Mouse (Mus musculus) intestine, embryonic 16.5 days (tissue): ENCODE measurements around the gene Zfyve27. TPM values are rescaled to one million over a fixed set of nuclear protein-coding genes. Genes with fewer than 3 reads are reported as not detected.

Source experiments
- ATAC-seq: fragments of 200-750 bp; cut with Nextera tagmentation; 2 replicates; pipeline ENCODE4 v1.8.0; 2017; ENCODE audit warnings: moderate TSS enrichment, moderate library complexity
- H3K27ac ChIP-seq: fragments of 300-500 bp; sonication (generic); 2 replicates; pipeline ENCODE4 v1.5.1; 2014; ENCODE audit warnings: mild to moderate bottlenecking, low read length
- H3K27me3 ChIP-seq: fragments of 300-500 bp; sonication (generic); replicated peaks from 2 replicates; pipeline ENCODE4 v1.6.1; 2014; ENCODE audit warnings: low read length, control low read depth, mixed read lengths; ENCODE audit not compliant: control insufficient read depth, insufficient read depth
- H3K36me3 ChIP-seq: fragments of 300-500 bp; sonication (generic); 2 replicates; pipeline ENCODE4 v1.6.1; 2014; ENCODE audit warnings: low read length, control low read depth; ENCODE audit not compliant: control insufficient read depth, insufficient read depth
- H3K4me1 ChIP-seq: fragments of 300-500 bp; sonication (generic); 2 replicates; pipeline ENCODE4 v1.6.1; 2014; ENCODE audit warnings: low read length, control low read depth, mixed read lengths; ENCODE audit not compliant: control insufficient read depth, insufficient read depth
- H3K4me2 ChIP-seq: fragments of 300-500 bp; sonication (generic); 2 replicates; pipeline ENCODE4 v1.6.1; 2014; ENCODE audit warnings: low read depth, low read length, control low read depth
- H3K4me3 ChIP-seq: fragments of 300-500 bp; sonication (generic); 2 replicates; pipeline ENCODE4 v1.5.1; 2014; ENCODE audit warnings: mild to moderate bottlenecking, low read length
- H3K9ac ChIP-seq: fragments of 300-500 bp; sonication (generic); 2 replicates; pipeline ENCODE4 v1.6.1; 2014; ENCODE audit warnings: low read depth, low read length
- H3K9me3 ChIP-seq: fragments of 300-500 bp; sonication (generic); 2 replicates; pipeline ENCODE4 v1.6.1; 2016; ENCODE audit warnings: low read length, control low read depth; ENCODE audit not compliant: control insufficient read depth
- WGBS: fragments of 180-500 bp; shearing (Covaris S2); extraction: QIAGEN DNeasy Blood & Tissue Kit; methylation state at CpG from one replicate; pipeline ENCODE4 v1.1.7; 2014; 5-methylcytosine and 5-hydroxymethylcytosine counted together
- polyA plus RNA-seq: library from polyadenylated mRNA; unstranded; fragments of >200 nt; fragmentation: Nextera tagmentation; extraction: Ambion mirVana; gene quantifications from 2 replicates; pipeline ENCODE4 v1.2.1, GENCODE M21; 2015

Zfyve27 gene
- polyA plus RNA-seq, 1 experiment from 2014 or later, result 19.0 TPM

DNA sequence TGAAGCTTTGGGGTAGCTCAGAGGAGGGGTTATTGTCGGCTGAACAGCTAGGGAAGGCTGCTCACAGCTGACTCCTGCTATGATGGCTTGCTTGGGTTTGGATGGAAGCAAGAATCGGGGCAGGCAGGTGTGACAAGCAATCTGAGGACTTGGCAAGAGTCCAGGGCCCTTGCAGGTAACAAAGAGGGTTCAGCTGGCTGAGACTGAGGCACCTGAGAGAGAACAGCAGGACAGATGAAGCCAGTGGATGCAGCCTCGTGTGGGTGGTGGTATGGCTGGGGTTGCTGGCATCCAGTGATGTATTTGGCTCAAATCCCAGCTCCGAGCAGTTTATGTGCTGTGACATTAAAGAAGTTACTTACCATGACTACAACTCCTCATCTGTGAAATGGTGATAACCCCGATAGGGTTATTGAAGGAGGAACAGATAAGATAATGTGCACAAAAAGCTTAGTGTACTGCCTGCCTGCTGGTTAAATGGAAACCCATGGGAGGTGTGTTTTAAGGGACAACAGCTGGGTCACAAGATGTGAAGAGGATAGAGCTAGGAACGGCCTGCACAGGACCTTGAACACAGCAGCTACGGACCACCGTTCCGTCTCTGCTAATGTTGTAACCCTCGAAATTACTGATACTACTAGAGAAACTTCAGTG is 5.7 kb downstream of the Zfyve27 start:
- peak overlapping the region; percentile 93 for H3K4me3 ChIP-seq
- peak overlapping the region; percentile 35; the same call in 1 of the 2 replicates for H3K27ac ChIP-seq
- no peaks in the 10 kb centered on the region for H3K27me3 ChIP-seq
- H3K9ac ChIP-seq, result peak overlapping the region; percentile 4; the same call in 1 of the 2 replicates
- no peaks in the 10 kb centered on the region for H3K36me3 ChIP-seq
- H3K4me1 ChIP-seq, result peaks cover 21% of the 10 kb centered on the region
- 49% methylated on average over 10 of the region's 10 CpGs for WGBS
- H3K4me2 ChIP-seq, result peak overlapping the region; percentile 87
- ATAC-seq, result peak; percentile 22
- H3K9me3 ChIP-seq, result no peaks in the 10 kb centered on the region

DNA sequence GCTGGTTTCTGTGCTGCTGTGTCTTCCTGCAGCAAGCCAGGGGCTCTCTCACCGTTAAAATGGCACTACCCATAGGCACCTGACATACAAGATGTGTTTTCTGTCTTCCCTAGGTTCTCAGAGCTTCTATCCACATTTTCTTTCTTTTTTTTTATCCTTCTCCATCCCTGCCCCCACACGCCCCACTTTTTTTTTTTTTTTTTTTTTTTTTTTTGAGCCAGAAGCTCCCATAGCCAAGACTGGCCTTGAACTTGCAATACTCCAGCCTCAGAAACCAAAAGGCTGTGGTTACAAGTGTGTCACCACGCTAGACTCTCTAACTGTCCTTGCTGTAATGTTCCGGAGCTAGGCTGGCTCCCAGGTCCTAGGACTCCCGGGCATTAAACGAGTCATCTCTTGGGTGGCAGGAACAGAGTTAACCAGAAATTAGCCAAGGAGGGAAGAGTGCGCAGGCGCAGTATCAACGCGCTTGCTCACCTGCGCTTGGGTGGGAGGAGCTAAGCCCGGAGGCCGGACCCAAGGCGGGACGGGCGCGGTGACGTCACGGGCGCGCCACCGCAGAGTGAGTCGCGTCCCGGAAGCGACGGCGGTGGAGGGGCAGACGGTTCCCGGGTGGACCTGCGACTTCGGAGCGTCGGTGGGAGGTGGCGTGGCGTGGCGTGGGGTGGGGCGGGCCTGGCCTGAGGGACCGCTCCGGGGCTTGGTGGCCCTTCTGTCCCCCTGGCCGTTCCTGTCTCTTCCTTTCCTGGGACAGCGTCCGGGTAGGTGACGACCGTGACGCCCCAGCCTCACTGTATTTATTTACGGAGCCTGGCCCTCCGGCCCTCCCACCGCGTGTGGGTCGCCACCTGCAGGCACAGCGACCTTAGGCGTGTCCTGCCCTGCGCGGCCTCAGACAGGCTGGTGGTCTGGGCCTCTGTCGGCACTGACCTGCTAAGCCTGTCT is 6.5 kb downstream of the Zfyve27 start:
- 1% methylated on average over 55 of the region's 56 CpGs for WGBS
- peaks cover 21% of the 10 kb centered on the region for H3K4me1 ChIP-seq
- no peaks in the 10 kb centered on the region for H3K9me3 ChIP-seq
- H3K27me3 ChIP-seq, result no peaks in the 10 kb centered on the region
- H3K4me3 ChIP-seq, result peak overlapping the region; percentile 93
- ATAC-seq, result peak; percentile 90
- peak overlapping the region; percentile 35; the same call in 1 of the 2 replicates for H3K27ac ChIP-seq
- peak overlapping the region; percentile 87 for H3K4me2 ChIP-seq
- peak overlapping the region; percentile 89 for H3K9ac ChIP-seq
- H3K36me3 ChIP-seq, result no peaks in the 10 kb centered on the region

- H3K9ac ChIP-seq, result no peak overlapping the region
- no peak overlapping the region for H3K4me2 ChIP-seq
- no peaks in the 10 kb centered on the region for H3K36me3 ChIP-seq
- no peaks in the 10 kb centered on the region for H3K27me3 ChIP-seq
- H3K4me1 ChIP-seq, result no peaks in the 10 kb centered on the region
- H3K27ac ChIP-seq, result no peak overlapping the region
- no peaks in the 10 kb centered on the region for H3K9me3 ChIP-seq
- ATAC-seq, result no peak
- 88% methylated on average over 7 of the region's 7 CpGs for WGBS
- H3K4me3 ChIP-seq, result no peak overlapping the region
Observed at GRCm38 (mm10) chr19:42176841-42177240, 13.1 kb downstream of the Zfyve27 start.

- no peaks in the 10 kb centered on the region; the same call in 1 of the 2 replicates for H3K36me3 ChIP-seq
- H3K9me3 ChIP-seq, result no peaks in the 10 kb centered on the region
- H3K4me1 ChIP-seq, result no peaks in the 10 kb centered on the region
- no peak overlapping the region for H3K27ac ChIP-seq
- H3K4me3 ChIP-seq, result no peak overlapping the region
- H3K27me3 ChIP-seq, result no peaks in the 10 kb centered on the region
- WGBS, result 83% methylated on average over 2 of the region's 2 CpGs
- no peak for ATAC-seq
- no peak overlapping the region for H3K9ac ChIP-seq
- H3K4me2 ChIP-seq, result no peak overlapping the region
Observed at GRCm38 (mm10) chr19:42177461-42177860, 13.7 kb downstream of the Zfyve27 start.

DNA sequence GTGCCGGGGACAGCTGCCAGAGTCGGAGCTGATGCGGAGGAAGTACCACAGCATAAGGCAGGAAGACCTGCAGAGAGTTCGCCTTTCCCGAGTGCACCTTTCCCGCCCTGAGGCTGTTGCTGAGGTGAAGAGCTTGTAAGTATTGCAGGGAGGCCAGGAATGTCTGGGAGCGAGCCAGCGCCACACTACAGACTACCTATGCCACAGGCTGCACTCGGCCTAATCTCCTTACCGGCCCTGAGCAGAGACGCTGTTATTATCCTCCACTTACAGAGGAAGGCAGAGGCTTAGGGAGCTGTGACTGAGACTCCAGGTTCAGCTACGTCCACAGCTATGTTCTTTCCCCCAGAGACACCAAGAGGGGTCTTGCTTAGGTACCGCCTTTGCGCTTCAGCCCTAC is 15.6 kb downstream of the Zfyve27 start:
- no peak for ATAC-seq
- no peaks in the 10 kb centered on the region for H3K4me1 ChIP-seq
- no peak overlapping the region for H3K4me3 ChIP-seq
- no peak overlapping the region for H3K4me2 ChIP-seq
- H3K27ac ChIP-seq, result no peak overlapping the region
- peaks cover 5% of the 10 kb centered on the region for H3K36me3 ChIP-seq
- no peak overlapping the region for H3K9ac ChIP-seq
- 91% methylated on average over 14 of the region's 14 CpGs for WGBS
- H3K9me3 ChIP-seq, result no peaks in the 10 kb centered on the region
- H3K27me3 ChIP-seq, result no peaks in the 10 kb centered on the region

GRCm38 (mm10) chr19:42182673-42183072 is 18.9 kb downstream of the Zfyve27 start:
- ATAC-seq, result no peak
- Histone ChIP-seq H3K9me3 (no peaks in the 10 kb centered on the region), H3K9ac (no peak overlapping the region), H3K4me3 (no peak overlapping the region), H3K36me3 (peaks cover 5% of the 10 kb centered on the region), H3K4me1 (no peaks in the 10 kb centered on the region), H3K27ac (no peak overlapping the region), H3K27me3 (no peaks in the 10 kb centered on the region), H3K4me2 (no peak overlapping the region)
- 58% methylated on average over 6 of the region's 6 CpGs for WGBS

- Histone ChIP-seq H3K4me1 (no peaks in the 10 kb centered on the region), H3K36me3 (peaks cover 6% of the 10 kb centered on the region), H3K4me3 (no peak overlapping the region), H3K4me2 (no peak overlapping the region), H3K27me3 (no peaks in the 10 kb centered on the region), H3K27ac (no peak overlapping the region), H3K9ac (no peak overlapping the region), H3K9me3 (no peaks in the 10 kb centered on the region)
- WGBS, result 68% methylated on average over 4 of the region's 4 CpGs
- no peak for ATAC-seq
Observed at GRCm38 (mm10) chr19:42189735-42190134, 26.0 kb downstream of the Zfyve27 start.

GRCm38 (mm10) chr19:42190494-42190893 is 26.7 kb downstream of the Zfyve27 start:
- 27% methylated on average over 5 of the region's 5 CpGs for WGBS
- H3K9me3 ChIP-seq, result no peaks in the 10 kb centered on the region
- no peak overlapping the region for H3K4me2 ChIP-seq
- H3K4me1 ChIP-seq, result no peaks in the 10 kb centered on the region
- H3K36me3 ChIP-seq, result peaks cover 6% of the 10 kb centered on the region
- no peak overlapping the region for H3K9ac ChIP-seq
- H3K4me3 ChIP-seq, result no peak overlapping the region
- ATAC-seq, result peak; percentile 56; the same call in 1 of the 2 replicates
- H3K27me3 ChIP-seq, result no peaks in the 10 kb centered on the region
- H3K27ac ChIP-seq, result no peak overlapping the region

- no peak for ATAC-seq
- no peaks in the 10 kb centered on the region for H3K27me3 ChIP-seq
- H3K36me3 ChIP-seq, result peaks cover 6% of the 10 kb centered on the region
- 61% methylated on average over 2 of the region's 2 CpGs for WGBS
- no peak overlapping the region for H3K4me2 ChIP-seq
- peaks cover 1% of the 10 kb centered on the region; the same call in 1 of the 2 replicates for H3K4me1 ChIP-seq
- H3K9ac ChIP-seq, result no peak overlapping the region
- no peak overlapping the region for H3K27ac ChIP-seq
- H3K9me3 ChIP-seq, result no peaks in the 10 kb centered on the region
- no peak overlapping the region for H3K4me3 ChIP-seq
Observed at GRCm38 (mm10) chr19:42193311-42193710, 29.6 kb downstream of the Zfyve27 start.
